In genomic region chr14:47418666-47418991, GRCm38 (mm10) we compare ENCODE assay signal across 8 mouse cellular contexts. TPM values are rescaled to one million over a fixed set of nuclear protein-coding genes. Genes with fewer than 3 reads are reported as not detected.
DNase-seq lines count a peak whose midpoint lies in the region; ATAC-seq and TF ChIP-seq lines count a peak whose summit lies in the region.

No protein-coding gene starts in this region.

- no peaks in the 10 kb centered on the region for H3K4me1 ChIP-seq in cerebellum, adult 2 months (ENCODE audit: control insufficient read depth, insufficient read depth, low read length)
- peaks cover 18% of the 10 kb centered on the region for H3K4me1 ChIP-seq in testis, adult 2 months (ENCODE audit: control insufficient read depth, insufficient read depth, low read length)
- H3K4me1 ChIP-seq in liver, embryonic 12.5 days, result peaks cover 34% of the 10 kb centered on the region

- H3K4me2 ChIP-seq in liver, embryonic 12.5 days, result peak overlapping the region; percentile 85

- TF ChIP-seq POLR2A in cerebellum, adult 2 months (IDR thresholded peaks at IDR 0.05; ENCODE audit: borderline replicate concordance, insufficient read depth, low read length), result no peak
- TF ChIP-seq POLR2A in testis, adult 2 months (IDR thresholded peaks at IDR 0.05; ENCODE audit: control insufficient read depth, low read depth, low read length), result no peak

- TF ChIP-seq CTCF in cerebellum, adult 2 months (IDR thresholded peaks at IDR 0.05; ENCODE audit: borderline replicate concordance, insufficient read depth, low read depth, low read length), result no peak
- TF ChIP-seq CTCF in testis, adult 2 months (IDR thresholded peaks at IDR 0.05; ENCODE audit: control insufficient read depth, insufficient read depth, insufficient replicate concordance, low read depth, low read length), result no peak

- 26% methylated on average over 5 of the region's 5 CpGs for WGBS in cerebellum, adult 2 months
- WGBS in liver, embryonic 12.5 days (ENCODE audit: insufficient replicate concordance), result 35% methylated on average over 5 of the region's 5 CpGs

- H3K4me3 ChIP-seq in cerebellum, adult 2 months (replicated peaks; ENCODE audit: insufficient read depth, low read depth, low read length), result peak overlapping the region; percentile 93
- peak overlapping the region; percentile 95 for H3K4me3 ChIP-seq in testis, adult 2 months (ENCODE audit: control insufficient read depth, low read depth, low read length)
- H3K4me3 ChIP-seq in liver, embryonic 12.5 days, result peak overlapping the region; percentile 74

- no peaks in the 10 kb centered on the region for H3K36me3 ChIP-seq in testis, adult 2 months (ENCODE audit: control insufficient read depth, insufficient read depth, low read length)
- peaks cover 30% of the 10 kb centered on the region for H3K36me3 ChIP-seq in liver, embryonic 12.5 days

- no peaks in the 10 kb centered on the region for H3K9me3 ChIP-seq in liver, embryonic 12.5 days (replicated peaks)

- H3K9ac ChIP-seq in liver, embryonic 12.5 days, result peak overlapping the region; percentile 84

- no peaks in the 10 kb centered on the region for H3K27me3 ChIP-seq in cerebellum, adult 2 months (ENCODE audit: control insufficient read depth, insufficient read depth, low read length)
- no peaks in the 10 kb centered on the region for H3K27me3 ChIP-seq in testis, adult 2 months (ENCODE audit: control insufficient read depth, insufficient read depth, low read length)
- H3K27me3 ChIP-seq in liver, embryonic 12.5 days (replicated peaks), result no peaks in the 10 kb centered on the region

- no peak overlapping the region for H3K27ac ChIP-seq in cerebellum, adult 2 months (ENCODE audit: insufficient read depth, low read length)
- H3K27ac ChIP-seq in testis, adult 2 months (ENCODE audit: control insufficient read depth, insufficient read depth, low read depth, low read length), result peak overlapping the region; percentile 79
- H3K27ac ChIP-seq in liver, embryonic 12.5 days, result peak overlapping the region; percentile 79

- ATAC-seq in cerebellum, adult (ENCODE audit: insufficient number of reproducible peaks, low FRiP score, low TSS enrichment), result no peak
- ATAC-seq in liver, embryonic 12.5 days, result no peak

- no peak for DNase-seq in cerebellum, adult 2 months
- DNase-seq in testis, postnatal 10 days (ENCODE audit: low spot score), result no peak
- DNase-seq in ovary, postnatal 10 days (ENCODE audit: low spot score), result no peak
- no peak for DNase-seq in urinary bladder, postnatal 25 days (ENCODE audit: low spot score)
- DNase-seq in right cerebral cortex, postnatal 4 days, result no peak

RNA-seq across cellular contexts. Expression of gene Dlgap5, which starts 0.4 kb away (rescaled TPM):
- 0.22 and 0.31 TPM in 2 replicates for polyA plus RNA-seq in cerebellum, adult 2 months (2012; rRNA removed)
- 5.3 and 5.9 TPM in 2 replicates for polyA plus RNA-seq in testis, adult 2 months (2012; rRNA removed)
- 68.0 and 73.9 TPM in 2 replicates for polyA plus RNA-seq in liver, embryonic 12.5 days (2016; fragmentation: Nextera tagmentation; extraction: Ambion mirVana)

RNA-seq across cellular contexts. Expression of gene Fbxo34, which starts 31.6 kb away (rescaled TPM):
- polyA plus RNA-seq in cerebellum, adult 2 months (2012; rRNA removed), result 30.7 and 30.8 TPM in 2 replicates
- polyA plus RNA-seq in testis, adult 2 months (2012; rRNA removed), result 51.5 and 52.5 TPM in 2 replicates
- 36.4 and 38.0 TPM in 2 replicates for polyA plus RNA-seq in liver, embryonic 12.5 days (2016; fragmentation: Nextera tagmentation; extraction: Ambion mirVana)

RNA-seq across cellular contexts. Expression of gene Lgals3, which starts 51.1 kb away (rescaled TPM):
- polyA plus RNA-seq in cerebellum, adult 2 months (2012; rRNA removed), result 3.7 and 4.7 TPM in 2 replicates
- 8.9 and 13.5 TPM in 2 replicates for polyA plus RNA-seq in testis, adult 2 months (2012; rRNA removed)
- polyA plus RNA-seq in liver, embryonic 12.5 days (2016; fragmentation: Nextera tagmentation; extraction: Ambion mirVana), result 13.7 and 14.6 TPM in 2 replicates
